Mouse (Mus musculus) erythroblast, embryonic 14.5 days (primary cell): ENCODE data around the gene Tenm3.

Source experiments
- GATA1 ChIP-seq: IDR thresholded peaks from 2 replicates; pipeline ENCODE4 v1.6.1; 2012; ENCODE audit warnings: low read length, inconsistent platforms, mixed read lengths
- TAL1 ChIP-seq: IDR thresholded peaks from 3 replicates; pipeline ENCODE4 v1.6.1; 2012; ENCODE audit warnings: low read length, inconsistent platforms, mixed read lengths

DNA sequence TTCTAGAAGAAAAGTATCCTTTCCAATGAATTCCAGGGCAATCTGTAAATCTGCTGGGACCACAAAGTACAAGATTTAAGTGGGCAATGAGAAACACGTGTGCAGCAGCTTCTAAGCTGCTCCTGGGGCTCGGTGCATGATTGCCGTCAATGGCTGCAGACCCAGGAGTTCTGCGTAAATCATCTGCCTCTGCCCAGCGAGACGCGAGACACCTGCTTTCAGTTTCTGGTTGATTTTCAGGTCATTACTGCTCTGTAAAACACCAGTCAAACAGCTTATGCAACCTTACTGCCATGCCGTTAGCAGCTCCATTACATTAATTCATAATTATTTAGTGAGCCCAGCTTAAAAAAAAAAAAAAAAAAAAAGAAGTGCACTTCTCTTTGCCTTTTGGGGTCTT lies 543.7 kb downstream of the Tenm3 start:
- no peak for TF ChIP-seq TAL1
- TF ChIP-seq GATA1: no peak
